Mouse (Mus musculus): ENCODE measurements at regions not wholly inside any gene's neighbourhood (a gene's known extent, or its start where the extent isn't known, plus 50 kb on each side); places are given as distances from the start of the nearest gene placed in this dataset.

GRCm38 (mm10) chr1:14460811-14461210 lies 1632.3 kb downstream of the 4930444P10Rik start:
- Histone ChIP-seq H3K27ac (ENCODE audit: low read length) (no peak overlapping the region), H3K9me3 (ENCODE audit: control insufficient read depth, low read length) (no peaks in the 10 kb centered on the region), H3K27me3 (replicated peaks; ENCODE audit: control insufficient read depth, insufficient read depth, low read length) (no peaks in the 10 kb centered on the region), H3K4me2 (ENCODE audit: low read length) (no peak overlapping the region), H3K36me3 (ENCODE audit: control insufficient read depth, insufficient read depth) (no peaks in the 10 kb centered on the region), H3K4me3 (replicated peaks; ENCODE audit: low read length) (no peak overlapping the region), H3K9ac (replicated peaks; ENCODE audit: low read depth, low read length) (no peak overlapping the region), H3K4me1 (replicated peaks; ENCODE audit: control insufficient read depth, insufficient read depth, low read length) (no peaks in the 10 kb centered on the region)
- WGBS: 85% methylated on average over 4 of the region's 4 CpGs
- no peak for ATAC-seq

- no peak overlapping the region for H3K4me2 ChIP-seq (ENCODE audit: low read length)
- 32% methylated on average over 2 of the region's 2 CpGs for WGBS
- H3K4me1 ChIP-seq (replicated peaks; ENCODE audit: control insufficient read depth, insufficient read depth, low read length): no peaks in the 10 kb centered on the region
- no peak overlapping the region for H3K9ac ChIP-seq (replicated peaks; ENCODE audit: low read depth, low read length)
- no peaks in the 10 kb centered on the region for H3K27me3 ChIP-seq (replicated peaks; ENCODE audit: control insufficient read depth, insufficient read depth, low read length)
- H3K27ac ChIP-seq (ENCODE audit: low read length): no peak overlapping the region
- no peak overlapping the region for H3K4me3 ChIP-seq (replicated peaks; ENCODE audit: low read length)
- no peak for ATAC-seq
- H3K9me3 ChIP-seq (ENCODE audit: control insufficient read depth, low read length): no peaks in the 10 kb centered on the region
- no peaks in the 10 kb centered on the region for H3K36me3 ChIP-seq (ENCODE audit: control insufficient read depth, insufficient read depth)
Observed at GRCm38 (mm10) chr1:14429326-14429725, 1663.8 kb downstream of the 4930444P10Rik start.

- Histone ChIP-seq H3K27me3 (replicated peaks; ENCODE audit: control insufficient read depth, insufficient read depth, low read length) (no peaks in the 10 kb centered on the region), H3K4me1 (replicated peaks; ENCODE audit: control insufficient read depth, insufficient read depth, low read length) (no peaks in the 10 kb centered on the region), H3K9ac (replicated peaks; ENCODE audit: low read depth, low read length) (no peak overlapping the region), H3K4me2 (ENCODE audit: low read length) (no peak overlapping the region), H3K4me3 (replicated peaks; ENCODE audit: low read length) (no peak overlapping the region), H3K27ac (ENCODE audit: low read length) (no peak overlapping the region), H3K36me3 (ENCODE audit: control insufficient read depth, insufficient read depth) (no peaks in the 10 kb centered on the region), H3K9me3 (ENCODE audit: control insufficient read depth, low read length) (no peaks in the 10 kb centered on the region)
- no peak for ATAC-seq
- WGBS: 59% methylated on average over 1 of the region's 1 CpGs
Observed at GRCm38 (mm10) chr1:14421030-14421429, 1672.1 kb downstream of the 4930444P10Rik start.

GRCm38 (mm10) chr1:14413826-14414445 lies 1679.2 kb downstream of the 4930444P10Rik start:
- H3K27me3 ChIP-seq (replicated peaks; ENCODE audit: control insufficient read depth, insufficient read depth, low read length): no peaks in the 10 kb centered on the region
- no peaks in the 10 kb centered on the region for H3K4me1 ChIP-seq (replicated peaks; ENCODE audit: control insufficient read depth, insufficient read depth, low read length)
- no peaks in the 10 kb centered on the region for H3K36me3 ChIP-seq (ENCODE audit: control insufficient read depth, insufficient read depth)
- ATAC-seq: no peak
- H3K27ac ChIP-seq (ENCODE audit: low read length): no peak overlapping the region
- no peaks in the 10 kb centered on the region for H3K9me3 ChIP-seq (ENCODE audit: control insufficient read depth, low read length)
- H3K4me3 ChIP-seq (replicated peaks; ENCODE audit: low read length): no peak overlapping the region
- H3K9ac ChIP-seq (replicated peaks; ENCODE audit: low read depth, low read length): no peak overlapping the region
- no peak overlapping the region for H3K4me2 ChIP-seq (ENCODE audit: low read length)
- 24% methylated on average over 4 of the region's 4 CpGs for WGBS

GRCm38 (mm10) chr1:14369957-14370833 lies 1722.9 kb downstream of the 4930444P10Rik start:
- no peaks in the 10 kb centered on the region for H3K27me3 ChIP-seq (replicated peaks; ENCODE audit: control insufficient read depth, insufficient read depth, low read length)
- H3K9me3 ChIP-seq (ENCODE audit: control insufficient read depth, low read length): no peaks in the 10 kb centered on the region
- no peak for ATAC-seq
- H3K4me1 ChIP-seq (replicated peaks; ENCODE audit: control insufficient read depth, insufficient read depth, low read length): no peaks in the 10 kb centered on the region
- H3K4me2 ChIP-seq (ENCODE audit: low read length): no peak overlapping the region
- H3K4me3 ChIP-seq (replicated peaks; ENCODE audit: low read length): no peak overlapping the region
- no peaks in the 10 kb centered on the region for H3K36me3 ChIP-seq (ENCODE audit: control insufficient read depth, insufficient read depth)
- 59% methylated on average over 3 of the region's 3 CpGs for WGBS
- no peak overlapping the region for H3K27ac ChIP-seq (ENCODE audit: low read length)
- H3K9ac ChIP-seq (replicated peaks; ENCODE audit: low read depth, low read length): no peak overlapping the region

- no peak overlapping the region for H3K4me3 ChIP-seq (replicated peaks; ENCODE audit: low read length)
- H3K9ac ChIP-seq (replicated peaks; ENCODE audit: low read depth, low read length): no peak overlapping the region
- H3K27ac ChIP-seq (ENCODE audit: low read length): no peak overlapping the region
- no peaks in the 10 kb centered on the region for H3K4me1 ChIP-seq (replicated peaks; ENCODE audit: control insufficient read depth, insufficient read depth, low read length)
- 74% methylated on average over 2 of the region's 2 CpGs for WGBS
- H3K36me3 ChIP-seq (ENCODE audit: control insufficient read depth, insufficient read depth): no peaks in the 10 kb centered on the region
- no peak for ATAC-seq
- no peaks in the 10 kb centered on the region for H3K9me3 ChIP-seq (ENCODE audit: control insufficient read depth, low read length)
- no peak overlapping the region for H3K4me2 ChIP-seq (ENCODE audit: low read length)
- no peaks in the 10 kb centered on the region for H3K27me3 ChIP-seq (replicated peaks; ENCODE audit: control insufficient read depth, insufficient read depth, low read length)
Observed at GRCm38 (mm10) chr1:14359998-14360640, 1733.0 kb downstream of the 4930444P10Rik start.

Data from forebrain, embryonic 16.5 days (tissue).